Mouse (Mus musculus) inflammation-experienced regulatory T-cells, adult 16 weeks (primary cell): ENCODE data around the gene Scrt2. TPM values are rescaled to one million over a fixed set of nuclear protein-coding genes. Genes with fewer than 3 reads are reported as not detected.

Experiments used
- polyA plus RNA-seq: library from polyadenylated mRNA; unstranded; fragments of 100-300 nt; shearing (Covaris generic); gene quantifications from one replicate; pipeline ENCODE4 v1.2.1, GENCODE M21; 2017

Scrt2 gene
- not detected for polyA plus RNA-seq

GRCm38 (mm10) chr2:152080685-152081541, at the start of gene Scrt2:
Gene Scrt2, plus strand, starts transcription at chr2:152081529.

GRCm38 (mm10) chr2:152105318-152106224, 24.2 kb downstream of the Scrt2 start, which contains the start of gene Srxn1:
Gene Srxn1, plus strand, starts transcription at chr2:152105516.

GRCm38 (mm10) chr2:152143279-152144157, 62.2 kb downstream of the Scrt2 start, which contains the start of gene Tcf15:
Gene Tcf15, plus strand, starts transcription at chr2:152143561.

Other genes with a start within 250 kb of the Scrt2 start
- gene Rspo4, start 238.6 kb upstream of the Scrt2 start, polyA plus RNA-seq, result not detected
- gene Angpt4, start 170.3 kb upstream of the Scrt2 start, polyA plus RNA-seq, result not detected
- gene Fam110a, start 101.3 kb upstream of the Scrt2 start, polyA plus RNA-seq, result 33.5 TPM
- 13.0 TPM for gene Slc52a3, start 85.0 kb upstream of the Scrt2 start, polyA plus RNA-seq
- gene Srxn1, start 24.0 kb downstream of the Scrt2 start, polyA plus RNA-seq, result 7.1 TPM
- gene Tcf15, start 62.0 kb downstream of the Scrt2 start, polyA plus RNA-seq, result not detected
- 49.3 TPM for gene Csnk2a1, start 145.3 kb downstream of the Scrt2 start, polyA plus RNA-seq
- 50.9 TPM for gene Tbc1d20, start 212.3 kb downstream of the Scrt2 start, polyA plus RNA-seq